Mouse (Mus musculus) neural tube, embryonic 11.5 days (tissue): Measurements from ENCODE around the gene Plekha5. TPM values are rescaled to one million over a fixed set of nuclear protein-coding genes. Genes with fewer than 3 reads are reported as not detected.
"Not testable (repeated sequence)": the region's sequence is repeated elsewhere in the genome, so short reads cannot be mapped to it uniquely, and the experiment has no call there.

ENCODE experiments used
- ATAC-seq: fragments of 200-750 bp; cut with Nextera tagmentation; 2 replicates; pipeline ENCODE4 v1.8.0; 2017; ENCODE audit warnings: moderate number of reproducible peaks, mild to moderate bottlenecking, moderate TSS enrichment, moderate library complexity; ENCODE audit not compliant: insufficient read depth, low FRiP score, low TSS enrichment
- DNase-seq: peaks from one replicate; pipeline ENCODE4 v3.0.0-alpha.2; 2015; ENCODE audit warnings: low spot score
- H3K27ac ChIP-seq: fragments of 300-500 bp; sonication (generic); 2 replicates; pipeline ENCODE4 v1.5.1; 2014; ENCODE audit warnings: low read depth, mild to moderate bottlenecking, low read length
- H3K27me3 ChIP-seq: fragments of 300-500 bp; sonication (generic); 2 replicates; pipeline ENCODE4 v1.6.1; 2014; ENCODE audit warnings: mild to moderate bottlenecking, low read length, mixed read lengths; ENCODE audit not compliant: control insufficient read depth, insufficient read depth
- H3K36me3 ChIP-seq: fragments of 300-500 bp; sonication (generic); 2 replicates; pipeline ENCODE4 v1.6.1; 2014; ENCODE audit warnings: mild to moderate bottlenecking, low read length, moderate library complexity, mixed read lengths; ENCODE audit not compliant: control insufficient read depth, insufficient read depth
- H3K4me1 ChIP-seq: fragments of 300-500 bp; sonication (generic); 2 replicates; pipeline ENCODE4 v1.6.1; 2014; ENCODE audit warnings: low read length, mixed read lengths; ENCODE audit not compliant: control insufficient read depth, insufficient read depth
- H3K4me2 ChIP-seq: fragments of 300-500 bp; sonication (generic); 2 replicates; pipeline ENCODE4 v1.6.1; 2014; ENCODE audit warnings: low read depth, mild to moderate bottlenecking, moderate library complexity
- H3K4me3 ChIP-seq: fragments of 300-500 bp; sonication (generic); 2 replicates; pipeline ENCODE4 v1.5.1; 2014; ENCODE audit warnings: low read depth, low read length
- H3K9ac ChIP-seq: fragments of 300-500 bp; sonication (generic); 2 replicates; pipeline ENCODE4 v1.6.1; 2014; ENCODE audit warnings: mild to moderate bottlenecking, low read length
- H3K9me3 ChIP-seq: fragments of 300-500 bp; sonication (generic); 2 replicates; pipeline ENCODE4 v1.6.1; 2016; ENCODE audit warnings: low read length; ENCODE audit not compliant: control insufficient read depth
- WGBS: fragments of 180-500 bp; shearing (Covaris S2); extraction: QIAGEN DNeasy Blood & Tissue Kit; methylation state at CpG from one replicate; pipeline ENCODE4 v1.1.7; 2014; 5-methylcytosine and 5-hydroxymethylcytosine counted together
- polyA plus RNA-seq: library from polyadenylated mRNA; unstranded; fragments of >200 nt; fragmentation: Nextera tagmentation; extraction: Ambion mirVana; gene quantifications from 2 replicates; pipeline ENCODE4 v1.2.1, GENCODE M21; 2014

Plekha5 gene
- polyA plus RNA-seq, 1 experiment from 2014 or later: 49.0 TPM

DNA sequence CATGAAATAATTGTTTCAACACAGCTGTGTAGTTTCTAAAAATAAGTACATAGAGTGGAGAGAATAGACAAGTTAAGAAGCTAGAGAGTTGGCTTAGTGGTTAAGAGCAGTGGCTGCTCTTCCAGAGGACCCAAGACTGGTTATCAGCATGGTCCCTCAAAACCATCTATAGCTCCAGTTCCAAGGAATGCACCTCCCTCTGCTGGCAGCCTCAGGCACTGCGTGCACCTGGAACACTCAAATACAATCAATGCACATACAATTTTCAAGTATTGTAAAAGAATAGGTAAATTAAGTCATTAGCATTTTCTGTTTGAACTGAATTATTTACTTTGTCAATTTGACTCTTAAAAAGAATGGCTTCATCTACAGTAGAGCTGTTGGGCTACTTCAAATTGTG, 93.3 kb downstream of the Plekha5 start:
- Histone ChIP-seq H3K9ac (no peak overlapping the region), H3K4me1 (peaks cover 12% of the 10 kb centered on the region), H3K4me2 (no peak overlapping the region), H3K27ac (no peak overlapping the region), H3K4me3 (no peak overlapping the region), H3K27me3 (no peaks in the 10 kb centered on the region), H3K9me3 (no peaks in the 10 kb centered on the region), H3K36me3 (no peaks in the 10 kb centered on the region)
- DNase-seq (peak; percentile 48), ATAC-seq (no peak)
- WGBS: 76% methylated on average over 1 of the region's 1 CpGs

DNA sequence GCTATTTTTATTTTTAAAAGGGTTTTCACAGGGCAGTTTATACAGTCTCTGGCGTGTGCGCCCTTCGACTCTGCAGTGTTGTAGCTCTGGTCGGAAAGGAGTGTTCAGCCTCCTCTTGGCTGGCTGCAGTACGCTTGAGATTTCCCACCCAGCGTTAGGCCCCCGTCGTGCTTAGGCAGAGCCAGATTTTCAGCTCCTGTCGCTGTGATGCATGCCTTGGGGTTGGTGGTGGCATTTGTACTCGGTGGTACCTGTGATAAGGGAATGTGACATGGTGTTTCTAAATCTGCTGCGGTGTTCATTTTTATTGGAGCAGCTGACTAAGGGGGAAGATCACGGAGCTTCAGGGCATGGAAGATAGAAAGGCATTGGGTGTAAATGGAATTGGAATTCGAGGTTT, 95.2 kb downstream of the Plekha5 start:
- WGBS: 64% methylated on average over 13 of the region's 13 CpGs
- no peak overlapping the region for H3K4me2 ChIP-seq
- H3K27ac ChIP-seq: 0 out of 2 replicates have a peak overlapping the region, but pooled peaks have one; percentile 29
- no peaks in the 10 kb centered on the region for H3K27me3 ChIP-seq
- no peaks in the 10 kb centered on the region for H3K36me3 ChIP-seq
- no peak overlapping the region for H3K4me3 ChIP-seq
- DNase-seq (no peak), ATAC-seq (no peak)
- no peak overlapping the region for H3K9ac ChIP-seq
- peaks cover 12% of the 10 kb centered on the region for H3K4me1 ChIP-seq
- H3K9me3 ChIP-seq: no peaks in the 10 kb centered on the region

DNA sequence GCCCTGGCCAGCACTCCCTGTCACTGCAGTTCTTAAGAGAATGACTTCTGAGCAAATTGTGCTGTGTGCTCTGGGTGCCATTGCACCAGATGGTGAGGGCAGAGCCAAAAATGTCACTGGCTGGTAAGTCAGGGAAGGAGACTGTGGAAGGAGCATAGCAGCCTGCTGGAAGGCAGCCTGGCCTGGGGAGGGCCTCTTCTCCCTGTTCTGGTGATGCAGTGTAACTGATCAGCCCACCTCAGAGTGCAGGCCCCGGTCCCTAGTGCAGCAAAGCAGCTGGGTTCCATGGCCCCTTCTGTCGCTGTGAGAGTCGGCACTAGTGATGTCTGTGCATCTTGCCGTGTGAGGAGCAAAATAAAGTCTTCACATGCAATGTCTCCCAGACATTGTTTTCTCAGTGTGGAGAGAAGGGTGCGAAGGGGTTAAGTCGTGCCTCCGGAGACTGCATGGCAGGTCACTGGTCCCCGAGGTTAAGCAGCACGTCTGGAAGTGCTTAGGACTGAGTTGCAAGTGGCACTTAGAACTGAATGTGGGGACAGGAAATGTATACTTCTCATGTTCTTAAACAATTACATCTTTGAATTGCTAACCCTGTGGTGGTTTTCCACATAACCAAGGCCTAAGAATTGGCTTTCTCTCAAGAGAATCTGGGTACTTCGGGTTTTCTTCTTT, 95.8 kb downstream of the Plekha5 start:
- Histone ChIP-seq H3K27ac (no peak overlapping the region), H3K9me3 (no peaks in the 10 kb centered on the region), H3K27me3 (no peaks in the 10 kb centered on the region), H3K4me2 (no peak overlapping the region), H3K36me3 (no peaks in the 10 kb centered on the region), H3K4me1 (peaks cover 9% of the 10 kb centered on the region), H3K9ac (no peak overlapping the region), H3K4me3 (no peak overlapping the region)
- 33% methylated on average over 10 of the region's 10 CpGs for WGBS
- ATAC-seq (no peak), DNase-seq (no peak)

DNA sequence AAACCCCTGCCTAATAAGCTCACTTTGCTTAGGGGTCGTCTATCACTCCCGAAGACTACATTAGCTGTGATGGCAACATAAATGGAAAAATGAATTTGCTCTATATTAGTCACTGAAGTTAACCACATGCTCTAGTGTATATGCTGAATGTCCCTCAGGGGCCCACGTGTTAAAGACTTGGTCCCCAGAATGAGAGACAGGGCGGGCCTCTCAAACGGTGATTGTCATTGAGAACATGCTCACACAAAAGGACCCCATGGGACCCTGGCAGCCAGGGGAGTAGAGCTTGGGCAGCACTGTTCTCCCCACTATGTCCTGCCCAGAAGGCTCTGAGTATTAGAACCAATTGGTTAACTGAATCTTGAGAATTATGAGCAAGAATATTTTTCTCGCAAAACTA, 97.1 kb downstream of the Plekha5 start:
- no peaks in the 10 kb centered on the region for H3K27me3 ChIP-seq
- no peaks in the 10 kb centered on the region for H3K9me3 ChIP-seq
- ATAC-seq (no peak), DNase-seq (no peak)
- no peak overlapping the region for H3K4me3 ChIP-seq
- no peak overlapping the region for H3K9ac ChIP-seq
- no peak overlapping the region for H3K27ac ChIP-seq
- no peak overlapping the region for H3K4me2 ChIP-seq
- WGBS: 54% methylated on average over 6 of the region's 6 CpGs
- no peaks in the 10 kb centered on the region for H3K36me3 ChIP-seq
- H3K4me1 ChIP-seq: peaks cover 9% of the 10 kb centered on the region

DNA sequence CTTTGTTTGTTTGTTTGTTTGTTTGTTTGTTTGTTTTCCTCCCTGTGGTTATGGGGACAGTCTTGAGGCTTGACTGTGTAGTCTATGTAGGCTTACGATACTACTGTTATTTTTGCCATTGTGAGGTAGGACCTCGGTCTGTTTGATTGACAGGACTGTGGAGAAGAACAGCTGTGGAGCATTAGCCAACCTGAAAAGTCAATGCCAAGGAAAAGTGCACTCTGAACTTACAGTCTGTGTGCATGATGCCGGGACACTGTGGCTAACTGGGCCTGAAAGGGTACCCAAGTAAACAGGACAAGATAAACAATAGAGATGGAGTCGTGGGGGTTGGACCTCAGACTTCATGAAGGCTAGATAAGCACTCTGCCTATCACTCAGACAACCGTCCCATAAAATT, 98.0 kb downstream of the Plekha5 start:
- H3K36me3 ChIP-seq: no peaks in the 10 kb centered on the region
- no peaks in the 10 kb centered on the region for H3K27me3 ChIP-seq
- ATAC-seq (no peak), DNase-seq (no peak)
- no peaks in the 10 kb centered on the region for H3K9me3 ChIP-seq
- H3K27ac ChIP-seq: no peak overlapping the region
- no peak overlapping the region for H3K9ac ChIP-seq
- H3K4me1 ChIP-seq: peaks cover 9% of the 10 kb centered on the region
- H3K4me3 ChIP-seq: no peak overlapping the region
- no peak overlapping the region for H3K4me2 ChIP-seq
- 72% methylated on average over 5 of the region's 5 CpGs for WGBS

DNA sequence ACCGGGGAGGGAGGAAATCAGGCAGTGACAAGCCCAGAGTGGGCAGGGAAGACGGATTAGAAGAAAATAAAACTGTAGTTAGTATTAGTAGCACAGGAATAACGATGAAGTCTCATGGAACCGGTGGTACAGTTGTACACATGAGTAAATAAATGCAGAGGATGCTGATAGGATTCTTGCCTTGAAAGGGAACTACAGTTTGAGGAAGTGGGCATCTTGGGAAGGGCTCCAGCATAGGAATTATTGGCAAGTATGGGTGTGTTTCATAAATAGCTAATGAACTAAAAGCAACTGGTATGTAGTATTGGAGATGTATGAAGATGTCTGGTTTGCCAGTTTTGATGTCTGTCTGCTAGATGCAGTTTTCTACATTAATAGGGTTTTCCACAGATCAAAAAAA, 99.7 kb downstream of the Plekha5 start:
- Histone ChIP-seq H3K4me2 (no peak overlapping the region), H3K27me3 (no peaks in the 10 kb centered on the region), H3K9ac (no peak overlapping the region), H3K36me3 (0 out of 2 replicates have a peak, but pooled peaks cover 2% of the 10 kb centered on the region), H3K4me1 (peaks cover 9% of the 10 kb centered on the region), H3K4me3 (no peak overlapping the region), H3K9me3 (no peaks in the 10 kb centered on the region), H3K27ac (no peak overlapping the region)
- ATAC-seq (no peak), DNase-seq (no peak)
- 86% methylated on average over 4 of the region's 4 CpGs for WGBS

DNA sequence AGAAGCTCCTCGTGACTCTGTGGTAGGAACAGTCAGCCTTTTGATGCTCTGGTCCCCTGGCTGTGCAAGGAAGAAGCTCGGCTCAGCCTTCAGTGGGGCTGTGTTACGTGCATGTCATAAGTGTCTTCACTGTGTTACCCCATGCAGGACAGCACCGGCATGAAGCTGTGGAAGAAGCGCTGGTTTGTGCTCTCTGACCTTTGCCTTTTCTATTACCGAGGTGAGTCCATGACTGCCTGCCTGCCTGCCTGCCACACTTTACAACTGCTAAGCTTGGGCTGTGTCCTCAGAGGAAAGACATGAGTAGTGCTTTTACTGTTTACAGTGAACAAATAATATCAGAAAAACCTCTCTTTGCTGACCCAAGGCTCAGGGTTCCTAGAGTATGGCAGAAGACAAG, 104.6 kb downstream of the Plekha5 start:
- Histone ChIP-seq H3K9me3 (no peaks in the 10 kb centered on the region), H3K9ac (no peak overlapping the region), H3K4me1 (no peaks in the 10 kb centered on the region), H3K27ac (no peak overlapping the region), H3K4me3 (no peak overlapping the region), H3K27me3 (no peaks in the 10 kb centered on the region), H3K36me3 (0 out of 2 replicates have a peak, but pooled peaks cover 4% of the 10 kb centered on the region), H3K4me2 (no peak overlapping the region)
- WGBS: 91% methylated on average over 6 of the region's 6 CpGs
- DNase-seq (no peak), ATAC-seq (no peak)

DNA sequence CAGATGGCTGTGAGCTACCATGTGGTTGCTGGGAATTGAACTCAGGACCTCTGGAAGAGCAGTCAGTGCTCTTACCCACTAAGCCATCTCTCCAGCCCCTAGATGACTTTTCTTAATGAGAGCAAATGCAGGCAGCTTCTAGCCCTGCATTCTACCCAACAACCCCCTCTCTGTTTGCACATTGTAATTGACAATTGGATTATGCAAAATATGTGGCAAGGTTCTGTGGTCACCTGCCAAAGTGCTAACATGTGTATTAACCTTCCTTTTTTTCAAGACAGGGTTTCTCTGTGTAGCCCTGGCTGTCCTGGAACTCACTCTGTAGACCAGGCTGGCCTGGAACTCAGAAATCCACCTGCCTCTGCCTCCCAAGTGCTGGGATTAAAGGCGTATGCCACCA, 109.0 kb downstream of the Plekha5 start:
- not testable (repeated sequence) for H3K27me3 ChIP-seq, H3K9me3 ChIP-seq, H3K4me1 ChIP-seq, ATAC-seq, H3K36me3 ChIP-seq, H3K4me2 ChIP-seq, H3K27ac ChIP-seq, H3K9ac ChIP-seq, H3K4me3 ChIP-seq, DNase-seq
- WGBS: 100% methylated on average over 1 of the region's 1 CpGs

DNA sequence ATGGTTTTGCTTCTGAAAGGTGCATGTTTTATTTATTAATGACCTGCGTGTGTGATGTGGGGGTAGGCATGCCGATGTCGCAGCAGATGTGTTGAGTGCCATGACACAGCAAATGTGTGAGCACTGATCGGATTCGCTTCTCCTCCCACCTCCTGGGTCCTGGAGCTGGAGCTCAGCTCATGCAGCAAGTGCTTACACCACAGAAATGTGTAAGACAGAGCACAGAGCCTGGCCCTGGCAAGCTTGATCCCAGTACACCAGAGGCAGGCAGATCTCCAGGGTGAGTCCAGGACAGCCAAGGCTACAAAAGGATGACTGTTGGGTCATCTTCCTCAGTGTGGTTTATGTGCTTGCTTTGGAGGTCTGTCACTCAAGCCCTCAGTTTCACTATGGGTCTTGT, 109.8 kb downstream of the Plekha5 start:
- WGBS: 84% methylated on average over 5 of the region's 5 CpGs
- DNase-seq: no peak
- Histone ChIP-seq H3K27me3 (no peaks in the 10 kb centered on the region), H3K9me3 (no peaks in the 10 kb centered on the region), H3K4me3 (no peak overlapping the region), H3K9ac (no peak overlapping the region), H3K36me3 (peaks cover 8% of the 10 kb centered on the region), H3K27ac (no peak overlapping the region), H3K4me1 (no peaks in the 10 kb centered on the region), H3K4me2 (no peak overlapping the region)
- no peak for ATAC-seq
